Mouse (Mus musculus) brown adipose tissue, adult 24 weeks (tissue): ENCODE measurements at regions not wholly inside any gene's neighbourhood (a gene's known extent, or its start where the extent isn't known, plus 50 kb on each side); places are given as distances from the start of the nearest gene placed in this dataset.

Experiments used
- H3K27ac ChIP-seq: fragments of 200-500 bp; replicated peaks from 2 replicates; pipeline ENCODE4 v1.5.1; 2012; ENCODE audit warnings: low read depth, mild to moderate bottlenecking, low read length
- H3K4me1 ChIP-seq: fragments of 200-500 bp; 2 replicates; pipeline ENCODE4 v1.6.1; 2012; ENCODE audit warnings: low read length, mixed read lengths; ENCODE audit not compliant: control insufficient read depth, insufficient read depth, insufficient read length
- H3K4me3 ChIP-seq: fragments of 200-500 bp; 2 replicates; pipeline ENCODE4 v1.5.1; 2012; ENCODE audit warnings: low read depth, mild to moderate bottlenecking, low read length, moderate library complexity; ENCODE audit not compliant: insufficient read depth

DNA sequence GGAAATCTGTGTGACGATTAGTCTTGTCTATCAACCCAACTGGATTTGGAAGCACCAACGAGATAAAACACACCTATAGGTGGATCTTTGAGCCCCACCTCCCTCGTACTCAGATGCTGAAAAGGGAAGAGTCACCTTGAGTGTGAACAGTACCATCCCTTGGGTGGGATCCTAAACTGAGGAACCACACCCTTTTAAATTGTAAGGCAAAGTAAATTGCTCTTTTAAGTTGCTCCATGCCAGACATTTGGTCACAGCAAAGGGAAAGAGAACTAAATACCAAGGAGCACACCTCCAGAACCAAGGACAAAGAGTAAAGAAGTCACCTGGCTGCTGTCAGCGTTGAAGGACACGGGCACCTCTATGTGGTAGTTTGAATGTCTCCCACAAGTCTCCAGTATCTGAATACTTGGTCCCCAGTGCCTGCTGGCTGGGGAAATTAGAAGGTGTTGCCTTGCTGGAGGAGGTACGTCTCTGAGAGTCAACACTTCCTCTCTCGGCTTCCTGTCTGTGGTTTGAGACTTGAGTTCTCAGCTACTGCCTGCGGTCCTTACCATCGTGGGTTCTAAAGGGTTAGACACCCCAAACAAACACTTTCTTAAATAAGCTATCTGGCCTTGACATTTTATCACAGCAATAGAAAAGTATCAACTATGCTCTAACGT is 95.6 kb upstream of the Noct start:
- Histone ChIP-seq H3K4me3 (no peak overlapping the region), H3K27ac (no peak overlapping the region), H3K4me1 (no peaks in the 10 kb centered on the region; the same call in 1 of the 2 replicates)

DNA sequence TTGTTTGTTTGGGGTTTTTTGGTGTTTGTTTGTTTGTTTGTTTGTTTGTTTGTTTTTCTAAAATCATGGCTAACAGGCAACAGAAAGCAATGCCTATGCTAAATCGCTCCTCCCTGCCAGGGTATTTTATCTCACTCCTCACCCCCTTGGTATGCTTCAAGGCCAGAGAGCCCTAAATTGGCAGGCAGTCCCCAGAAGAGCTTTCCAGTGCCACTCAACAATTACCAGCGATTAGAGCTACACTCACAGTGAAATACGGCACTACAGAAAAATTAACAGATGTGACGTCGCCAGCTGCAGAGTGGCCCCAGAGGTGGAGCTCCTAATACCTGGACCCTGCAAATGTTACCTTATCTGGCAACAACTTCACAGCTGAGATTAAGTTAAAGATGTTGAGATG is 93.5 kb upstream of the Noct start:
- Histone ChIP-seq H3K27ac (no peak overlapping the region), H3K4me3 (no peak overlapping the region), H3K4me1 (no peaks in the 10 kb centered on the region; the same call in 1 of the 2 replicates)

DNA sequence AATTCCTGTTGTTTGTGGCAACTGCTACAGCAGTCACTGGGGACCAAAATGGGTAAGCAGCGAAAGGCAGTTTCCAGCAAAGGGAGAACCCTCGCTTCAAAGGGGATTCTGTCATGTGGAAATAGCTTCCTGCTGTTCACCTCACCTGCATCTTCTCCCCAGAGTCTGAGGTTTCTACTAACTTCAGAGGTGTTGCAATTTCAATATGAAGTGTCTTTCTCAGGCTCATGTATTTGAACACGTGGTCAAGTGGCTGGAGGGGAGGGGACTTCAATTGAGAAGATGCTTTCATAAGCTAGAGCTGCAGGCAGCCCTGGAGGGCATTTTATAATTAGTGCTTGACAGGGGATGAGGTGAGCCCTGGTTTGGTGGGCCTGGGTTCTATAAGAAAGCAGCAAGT is 92.9 kb upstream of the Noct start:
- Histone ChIP-seq H3K4me1 (no peaks in the 10 kb centered on the region; the same call in 1 of the 2 replicates), H3K27ac (no peak overlapping the region), H3K4me3 (no peak overlapping the region)

DNA sequence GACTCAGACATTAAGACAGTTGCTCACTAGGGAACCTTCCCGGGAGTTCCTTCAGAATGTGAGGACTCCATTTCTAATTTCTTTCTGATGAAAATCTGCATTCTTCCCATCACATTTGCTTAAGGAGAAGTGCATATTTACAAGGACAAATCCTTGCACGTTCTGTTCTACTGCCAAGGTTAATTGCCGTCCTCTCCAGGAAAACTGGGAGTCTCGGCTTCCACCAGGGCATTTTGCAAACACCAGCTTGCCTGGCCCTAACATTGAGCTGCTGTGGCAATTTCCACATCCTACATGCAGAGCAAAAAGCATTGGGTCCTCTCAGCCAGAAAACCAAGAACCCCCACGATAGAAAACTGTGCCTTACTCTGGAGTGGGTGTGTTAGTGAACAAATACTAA is 91.5 kb upstream of the Noct start:
- H3K27ac ChIP-seq, result no peak overlapping the region
- no peaks in the 10 kb centered on the region; the same call in 1 of the 2 replicates for H3K4me1 ChIP-seq
- H3K4me3 ChIP-seq, result no peak overlapping the region

DNA sequence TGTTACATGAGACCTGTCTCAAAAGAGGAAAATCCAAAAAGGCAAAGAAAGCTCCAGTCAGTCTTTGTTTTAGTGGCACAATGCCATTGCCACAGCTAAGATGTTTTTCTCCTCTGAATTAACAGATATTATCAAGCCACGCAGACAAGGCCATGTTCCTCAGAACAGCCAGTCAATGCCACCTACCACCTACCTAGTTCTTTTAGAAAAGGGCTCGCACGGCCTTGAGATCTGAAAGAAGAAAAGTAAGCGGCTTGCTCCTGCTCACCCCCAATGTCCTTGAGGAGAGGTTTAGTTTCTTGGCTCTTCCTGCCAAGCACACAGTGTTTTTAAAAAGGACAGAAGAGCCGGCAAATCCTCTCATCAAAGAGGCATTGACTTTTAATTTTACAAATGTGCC is 88.7 kb upstream of the Noct start:
- H3K27ac ChIP-seq, result no peak overlapping the region
- no peaks in the 10 kb centered on the region; the same call in 1 of the 2 replicates for H3K4me1 ChIP-seq
- H3K4me3 ChIP-seq, result no peak overlapping the region

DNA sequence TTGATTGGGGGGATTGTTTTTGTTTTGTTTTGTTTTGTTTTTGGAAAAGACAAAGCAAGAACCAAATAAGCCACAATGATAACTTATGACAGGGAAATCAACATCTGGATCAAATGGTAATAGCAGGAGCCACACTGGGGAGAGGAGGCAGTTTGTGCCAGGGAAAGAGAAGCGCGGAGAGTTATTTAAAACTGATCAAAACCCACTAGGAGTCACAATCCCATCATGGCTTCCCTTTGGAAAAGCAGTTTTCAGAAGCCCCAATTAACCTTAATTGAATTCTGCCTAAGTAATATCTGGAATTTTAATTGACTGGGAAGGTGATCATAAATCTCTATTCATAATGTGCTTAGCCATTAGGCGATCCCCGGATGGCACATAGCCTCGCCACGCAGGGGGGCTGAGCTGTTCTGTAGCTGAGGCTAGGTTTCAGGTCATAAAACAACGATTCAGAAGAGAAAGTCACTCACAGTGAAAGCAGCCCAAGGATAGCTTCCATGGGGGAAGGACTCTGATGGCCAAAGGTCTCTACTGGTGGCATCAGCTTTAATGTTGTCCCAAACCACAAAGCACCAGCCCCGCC is 86.4 kb upstream of the Noct start:
- Histone ChIP-seq H3K27ac (no peak overlapping the region), H3K4me1 (no peaks in the 10 kb centered on the region), H3K4me3 (no peak overlapping the region)

DNA sequence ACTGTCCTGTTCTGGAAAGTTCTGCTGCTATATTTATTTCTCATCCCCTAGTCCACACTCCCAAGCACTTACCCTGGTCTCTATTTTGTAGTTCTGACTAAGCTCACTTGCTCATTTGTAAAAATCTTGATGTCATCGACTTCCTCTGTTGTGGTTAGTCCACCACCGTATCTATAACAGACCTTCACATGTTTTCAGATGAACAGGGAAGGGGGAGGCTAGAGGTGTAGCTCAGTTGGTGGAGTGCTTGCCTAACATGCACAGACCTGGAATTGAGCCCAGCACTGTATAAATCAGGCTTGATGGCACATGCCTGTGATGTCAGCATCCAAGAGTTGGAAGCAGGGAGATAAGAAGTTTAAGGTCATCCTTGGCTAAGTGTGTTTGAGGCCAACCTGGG is 78.3 kb upstream of the Noct start:
- Histone ChIP-seq H3K4me1 (no peaks in the 10 kb centered on the region), H3K4me3 (no peak overlapping the region), H3K27ac (no peak overlapping the region)

DNA sequence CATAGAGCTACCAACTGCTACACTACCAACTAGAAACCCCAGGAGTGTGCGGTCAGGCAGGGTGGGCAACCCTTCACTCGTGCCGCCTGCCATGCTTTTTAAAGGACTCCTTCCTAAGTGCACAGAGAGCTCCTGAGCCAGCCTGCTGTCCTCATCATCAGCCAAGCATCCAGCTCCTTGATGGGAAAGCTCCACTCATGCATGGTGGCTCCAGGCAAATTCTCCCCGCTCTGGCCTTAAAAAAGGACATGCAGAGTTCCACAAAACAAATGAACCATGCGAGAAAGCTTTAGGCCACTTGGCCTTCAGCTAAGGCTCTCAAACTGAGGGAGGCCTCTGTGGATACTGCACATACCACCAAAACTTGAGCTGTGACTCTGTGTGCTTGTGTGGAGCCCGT is 74.2 kb upstream of the Noct start:
- no peaks in the 10 kb centered on the region for H3K4me1 ChIP-seq
- no peak overlapping the region for H3K27ac ChIP-seq
- no peak overlapping the region for H3K4me3 ChIP-seq

DNA sequence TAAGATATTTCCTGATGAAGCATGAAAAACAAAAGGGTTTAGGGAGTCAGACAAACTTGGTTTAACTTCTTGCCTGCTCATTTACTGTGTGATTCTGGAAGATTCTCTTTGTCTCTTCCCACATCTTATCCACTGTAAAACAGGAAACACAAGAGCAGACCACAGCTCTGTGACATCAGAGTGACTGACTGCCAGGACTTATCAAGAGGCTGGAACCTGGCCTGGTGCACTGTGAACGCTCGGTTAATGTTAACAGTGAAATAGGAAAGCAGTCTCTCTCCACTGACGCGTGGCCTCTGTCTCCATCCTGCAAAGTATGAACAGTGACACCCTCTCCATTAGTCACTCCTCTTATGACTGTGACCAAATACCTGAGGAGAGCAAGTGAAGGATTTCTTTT is 73.1 kb upstream of the Noct start:
- Histone ChIP-seq H3K4me1 (no peaks in the 10 kb centered on the region), H3K4me3 (no peak overlapping the region), H3K27ac (no peak overlapping the region)

DNA sequence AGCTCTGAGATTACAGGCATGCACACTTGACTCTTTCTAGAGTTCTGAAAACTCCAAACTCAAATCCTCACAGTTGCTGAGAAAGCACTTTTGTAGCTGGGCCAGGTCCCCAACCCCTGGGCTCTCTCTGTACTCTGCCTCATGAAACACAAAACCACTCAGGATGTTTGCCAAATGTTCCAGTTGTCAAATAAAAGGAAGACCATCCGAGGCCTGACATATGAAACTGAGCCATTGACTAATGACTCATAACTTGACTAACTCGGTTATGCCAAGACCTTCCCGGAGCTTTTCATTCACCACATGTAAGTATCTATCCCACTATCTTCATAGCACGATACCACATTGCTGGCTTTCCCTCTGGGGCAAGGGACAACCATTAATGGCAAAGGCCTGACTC is 68.6 kb upstream of the Noct start:
- Histone ChIP-seq H3K4me3 (no peak overlapping the region), H3K27ac (no peak overlapping the region), H3K4me1 (no peaks in the 10 kb centered on the region)

DNA sequence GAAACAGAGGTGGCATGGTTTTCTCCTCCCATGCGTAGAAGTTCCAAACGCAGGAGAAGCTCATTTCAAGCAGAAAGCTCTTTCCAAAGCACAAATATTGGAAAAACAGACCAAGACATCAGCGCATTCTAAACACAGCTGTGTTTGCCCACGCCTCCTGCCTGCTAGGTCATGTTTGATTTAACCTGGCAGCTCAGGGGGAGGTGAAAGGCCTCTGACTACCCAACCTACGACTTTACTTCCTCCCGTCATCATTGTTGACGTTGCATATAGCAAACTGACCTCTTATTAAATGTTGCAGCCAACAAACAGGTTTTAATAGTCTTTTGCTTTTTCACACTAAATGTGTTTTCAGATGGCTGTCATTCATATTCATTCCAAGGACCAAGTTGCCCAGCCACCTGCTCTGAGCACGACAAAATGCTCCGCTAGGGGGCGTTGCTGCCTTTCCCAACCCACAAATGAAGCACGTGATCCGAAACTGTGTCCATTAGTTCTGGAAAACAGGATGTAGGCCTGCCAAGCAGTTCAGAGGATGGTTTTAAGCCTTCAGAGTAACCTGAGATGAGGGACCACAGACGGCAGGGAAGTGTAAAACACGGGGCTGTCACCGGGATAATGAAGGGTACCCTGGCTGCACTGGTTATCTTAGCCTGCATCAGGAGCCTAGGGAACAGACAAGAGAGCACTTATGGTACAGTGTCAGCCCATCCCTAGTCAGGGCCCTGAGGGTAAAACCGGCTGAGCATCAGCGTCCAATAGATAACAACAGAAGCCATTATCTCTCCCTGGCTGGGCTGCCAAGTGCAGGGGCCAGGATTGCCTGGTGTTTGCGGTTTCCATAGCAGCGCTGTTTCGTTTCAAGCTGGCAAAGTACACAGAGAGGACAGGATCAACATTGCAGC is 67.6 kb upstream of the Noct start:
- Histone ChIP-seq H3K4me3 (no peak overlapping the region), H3K27ac (no peak overlapping the region)

DNA sequence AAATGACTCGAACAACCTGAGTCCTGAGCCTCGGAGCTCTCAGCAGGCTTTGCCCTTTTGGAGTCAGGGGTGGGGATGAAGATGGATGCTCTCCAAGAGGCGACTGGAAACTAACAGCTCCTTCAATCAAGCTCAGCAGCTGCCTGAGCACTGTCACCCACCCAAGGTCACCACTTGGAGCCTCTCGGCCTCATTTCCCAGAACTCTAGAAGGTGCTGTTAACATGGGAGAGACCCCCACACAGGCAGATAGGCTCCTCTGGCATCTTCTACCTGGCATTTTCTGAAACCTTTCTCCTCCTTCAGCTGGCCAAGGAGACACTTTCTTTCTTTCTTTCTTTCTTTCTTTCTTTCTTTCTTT is 67.0 kb upstream of the Noct start:
- H3K4me1 ChIP-seq, result no peaks in the 10 kb centered on the region
- H3K4me3 ChIP-seq, result no peak overlapping the region
- H3K27ac ChIP-seq, result no peak overlapping the region

More for the DNA sequence above, 67.6 kb upstream of the Noct start:
- no peaks in the 10 kb centered on the region for H3K4me1 ChIP-seq

DNA sequence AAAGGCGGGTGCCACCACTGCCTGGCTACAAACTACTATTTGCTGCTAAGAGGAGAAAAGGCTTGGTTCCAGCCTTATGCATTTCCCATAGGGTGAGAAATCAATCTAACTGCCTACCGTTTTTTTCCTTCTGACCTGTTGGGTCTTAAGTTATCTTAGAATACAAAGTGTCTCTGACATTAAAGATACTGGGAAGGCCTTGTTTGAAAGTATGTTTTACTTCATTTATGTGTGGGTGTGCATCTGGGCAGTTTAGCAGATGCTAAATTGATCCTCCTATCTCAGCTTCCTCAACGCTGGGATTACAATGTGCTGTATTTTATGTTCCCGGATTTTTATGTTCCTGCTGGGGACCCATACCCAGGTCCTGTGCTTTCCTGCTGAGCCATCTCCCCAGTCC is 65.8 kb upstream of the Noct start:
- H3K4me3 ChIP-seq, result no peak overlapping the region
- no peak overlapping the region for H3K27ac ChIP-seq
- no peaks in the 10 kb centered on the region for H3K4me1 ChIP-seq

DNA sequence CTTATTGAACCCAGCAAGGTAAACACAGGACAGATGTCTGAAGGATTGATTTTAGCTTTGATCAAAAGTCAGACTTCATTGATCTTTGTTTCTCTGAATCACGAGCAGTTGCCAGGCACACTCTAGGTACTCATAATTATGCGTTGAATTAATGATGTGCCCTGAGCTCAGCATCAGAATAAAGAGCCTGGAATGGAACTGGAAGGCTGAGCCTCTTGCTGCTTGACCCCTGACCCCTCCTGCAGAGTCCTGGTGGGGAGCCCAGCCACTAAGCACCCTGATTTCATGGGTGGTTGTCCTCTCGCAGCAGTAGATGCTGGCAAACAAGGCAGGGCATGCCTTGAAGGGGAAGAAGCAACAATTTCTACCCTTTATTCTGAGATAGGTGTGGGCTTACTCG is 64.9 kb upstream of the Noct start:
- Histone ChIP-seq H3K4me1 (no peaks in the 10 kb centered on the region), H3K27ac (no peak overlapping the region), H3K4me3 (no peak overlapping the region)

DNA sequence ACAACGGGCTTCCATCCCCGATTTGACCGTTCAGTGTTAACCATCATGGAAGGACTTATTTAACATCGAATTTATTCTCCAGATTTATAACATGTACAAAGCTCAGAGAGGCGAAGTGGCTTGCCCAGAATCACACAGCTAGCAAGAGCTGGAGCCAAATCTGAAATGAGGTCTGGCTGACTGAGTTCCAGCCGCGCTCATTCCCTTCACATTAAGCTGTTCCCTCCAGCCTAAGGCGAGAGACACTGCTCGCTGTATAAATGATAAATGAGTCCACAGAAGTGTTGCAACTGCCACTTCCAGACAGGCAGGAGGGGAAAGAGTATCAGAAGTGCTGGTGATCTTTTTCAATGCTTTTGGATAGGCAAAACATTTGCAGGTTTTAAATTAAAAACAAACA is 64.4 kb upstream of the Noct start:
- H3K4me1 ChIP-seq, result no peaks in the 10 kb centered on the region
- no peak overlapping the region for H3K27ac ChIP-seq
- H3K4me3 ChIP-seq, result no peak overlapping the region

DNA sequence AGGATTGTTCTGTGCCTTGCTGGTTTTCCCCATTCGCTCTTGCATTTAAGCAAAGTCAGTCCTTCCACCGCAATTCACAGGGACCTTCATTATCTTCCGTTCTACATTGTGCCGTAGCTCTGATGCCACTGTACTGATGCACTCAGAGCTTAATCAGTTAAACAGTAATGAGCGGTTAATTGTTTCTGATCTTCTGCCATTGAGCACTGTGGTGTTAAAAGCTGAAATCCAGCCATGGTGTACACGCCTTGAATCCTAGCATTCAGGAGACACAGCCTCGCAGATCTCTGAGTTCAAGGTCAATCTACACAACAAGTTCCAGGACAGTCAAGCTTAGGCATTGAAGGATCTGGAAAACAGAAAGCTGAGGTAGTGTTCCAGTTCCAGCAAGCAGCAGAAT is 63.6 kb upstream of the Noct start:
- Histone ChIP-seq H3K4me3 (no peak overlapping the region), H3K4me1 (no peaks in the 10 kb centered on the region), H3K27ac (no peak overlapping the region)
